Mouse (Mus musculus) megakaryocyte, adult 5-6 weeks (primary cell): ENCODE results near the gene Cnot11. TPM values are rescaled to one million over a fixed set of nuclear protein-coding genes. Genes with fewer than 3 reads are reported as not detected.
"Not testable (repeated sequence)": the region's sequence is repeated elsewhere in the genome, so short reads cannot be mapped to it uniquely, and the experiment has no call there.

ENCODE experiments used
- ATAC-seq: 2 replicates; pipeline ENCODE4 v1.8.0; 2016; ENCODE audit warnings: mild to moderate bottlenecking, inconsistent platforms; ENCODE audit not compliant: poor library complexity, severe bottlenecking
- total RNA-seq, 2 experiments: library from RNA; stranded (forward) in 1 of 2; stranded (reverse) in 1 of 2; fragments of 153-499, 151-499 nt in 1 of 2; fragments of 221-1000, 200-1000 nt in 1 of 2; gene quantifications; 2 replicates each; pipeline versions ENCODE4 v1.2.3 to v1.2.4; 2015 to 2017

The Cnot11 gene
- total RNA-seq, 2 experiments from 2014 or later: 16.9 to 20.2 TPM

- peak; percentile 80 for ATAC-seq
Observed at GRCm38 (mm10) chr1:39577253-39577705, 42.5 kb downstream of the Cnot11 start, which contains the start of gene Rnf149. Rnf149 (minus strand) TSS chr1:39577405.

GRCm38 (mm10) chr1:39578446-39578845, 43.7 kb downstream of the Cnot11 start:
- peak; percentile 29 for ATAC-seq

- ATAC-seq: peak; percentile 43
Observed at GRCm38 (mm10) chr1:39579139-39579538, 44.3 kb downstream of the Cnot11 start.

- ATAC-seq: no peak
Observed at GRCm38 (mm10) chr1:39581215-39581614, 46.4 kb downstream of the Cnot11 start.

GRCm38 (mm10) chr1:39583173-39583572, 48.4 kb downstream of the Cnot11 start:
- peak; percentile 58 for ATAC-seq

- ATAC-seq: no peak
Observed at GRCm38 (mm10) chr1:39585416-39585815, 50.6 kb downstream of the Cnot11 start.

GRCm38 (mm10) chr1:39590193-39590592, 55.4 kb downstream of the Cnot11 start:
- ATAC-seq: peak; percentile 96

GRCm38 (mm10) chr1:39591557-39591956, 56.8 kb downstream of the Cnot11 start:
- not testable (repeated sequence) for ATAC-seq

- no peak for ATAC-seq
Observed at GRCm38 (mm10) chr1:39592090-39592489, 57.3 kb downstream of the Cnot11 start.

- no peak for ATAC-seq
Observed at GRCm38 (mm10) chr1:39593836-39594235, 59.0 kb downstream of the Cnot11 start.

Other genes starting within 250 kb of the Cnot11 start
- 1,504 and 1,608 TPM in 2 replicates for gene Rpl31, start 167.2 kb upstream of the Cnot11 start, total RNA-seq (2015)
- 446 and 454 TPM in 2 replicates for gene Rpl31, start 167.2 kb upstream of the Cnot11 start, total RNA-seq (2017)
- gene Tbc1d8, start 56.2 kb upstream of the Cnot11 start, total RNA-seq (2015): 60.6 and 61.8 TPM in 2 replicates
- gene Tbc1d8, start 56.2 kb upstream of the Cnot11 start, total RNA-seq (2017): 35.5 and 46.5 TPM in 2 replicates
- 56.1 and 61.0 TPM in 2 replicates for gene Rnf149, start 42.4 kb downstream of the Cnot11 start, total RNA-seq (2015)
- 69.5 and 70.7 TPM in 2 replicates for gene Rnf149, start 42.4 kb downstream of the Cnot11 start, total RNA-seq (2017)
- gene Creg2, start 116.5 kb downstream of the Cnot11 start, total RNA-seq (2015): not detected in 2 replicates
- not detected in 2 replicates for gene Creg2, start 116.5 kb downstream of the Cnot11 start, total RNA-seq (2017)
- not detected in 2 replicates for gene Rfx8, start 186.0 kb downstream of the Cnot11 start, total RNA-seq (2015)
- gene Rfx8, start 186.0 kb downstream of the Cnot11 start, total RNA-seq (2017): not detected in 2 replicates